Mouse (Mus musculus): Measurements from ENCODE around the gene Brpf3.

- TF ChIP-seq CTCF (IDR thresholded peaks at IDR 0.05; ENCODE audit: borderline replicate concordance, control insufficient read depth, extremely low read depth, insufficient read depth, low read length, poor library complexity): no peak
- TF ChIP-seq POLR2A (IDR thresholded peaks at IDR 0.05; ENCODE audit: control insufficient read depth, extremely low read depth, insufficient read depth, low read length, poor library complexity): no peak
These were observed 15.9 kb upstream of the Brpf3 start for GRCm38 (mm10) chr17:28785036-28785435.

Data from thymus, adult 2 months (tissue).